Mouse (Mus musculus) c-Kit-positive CD71-positive TER-119-negative erythroid progenitor cells, embryonic 14.5 days (primary cell): ENCODE data around the gene Snx15.

ENCODE experiments used
- DNase-seq: peaks from one replicate; pipeline ENCODE4 v3.0.0-alpha.2; 2013; ENCODE audit warnings: low read depth

Gene Snx15

GRCm38 (mm10) chr19:6121761-6122160, 6.3 kb downstream of the Snx15 start:
- no peak for DNase-seq

GRCm38 (mm10) chr19:6118677-6119185, 9.4 kb downstream of the Snx15 start:
- DNase-seq, result no peak

- peak; percentile 92 for DNase-seq
Observed at GRCm38 (mm10) chr19:6117986-6118676, 10.0 kb downstream of the Snx15 start, which contains the start of gene Sac3d1. Gene Sac3d1, minus strand, starts transcription at chr19:6118650.

- no peak for DNase-seq
Observed at GRCm38 (mm10) chr19:6117346-6117985, 10.6 kb downstream of the Snx15 start.

- DNase-seq, result no peak
Observed at GRCm38 (mm10) chr19:6116113-6116850, 11.8 kb downstream of the Snx15 start.

GRCm38 (mm10) chr19:6113116-6113515, 15.0 kb downstream of the Snx15 start:
- no peak for DNase-seq

GRCm38 (mm10) chr19:6105586-6105985, 22.5 kb downstream of the Snx15 start, which contains the start of gene Naaladl1:
Gene Naaladl1, plus strand, starts transcription at chr19:6105782.
- DNase-seq, result no peak

GRCm38 (mm10) chr19:6104476-6104875, 23.6 kb downstream of the Snx15 start:
- DNase-seq, result no peak

GRCm38 (mm10) chr19:6102169-6102853, 25.8 kb downstream of the Snx15 start:
- no peak for DNase-seq

GRCm38 (mm10) chr19:6101186-6101585, 26.9 kb downstream of the Snx15 start:
- no peak for DNase-seq

GRCm38 (mm10) chr19:6097847-6098246, 30.3 kb downstream of the Snx15 start:
- DNase-seq, result no peak

GRCm38 (mm10) chr19:6094119-6094518, 34.0 kb downstream of the Snx15 start, which contains the start of gene AC131692.1:
Gene AC131692.1, plus strand, starts transcription at chr19:6094419.
- DNase-seq, result no peak

GRCm38 (mm10) chr19:6088841-6089240, 39.3 kb downstream of the Snx15 start:
- no peak for DNase-seq

GRCm38 (mm10) chr19:6085417-6085879, 42.7 kb downstream of the Snx15 start:
- DNase-seq, result peak; percentile 77

GRCm38 (mm10) chr19:6084478-6085248, 43.4 kb downstream of the Snx15 start, which contains the start of the genes Zfpl1 and Cdca5:
Gene Zfpl1, minus strand, starts transcription at chr19:6084956.
Gene Cdca5, plus strand, starts transcription at chr19:6084983.
- peak; percentile 99 for DNase-seq

- no peak for DNase-seq
Observed at GRCm38 (mm10) chr19:6082156-6082555, 45.9 kb downstream of the Snx15 start, which contains the start of gene Gm28374. Gene Gm28374, minus strand, starts transcription at chr19:6082256.

- no peak for DNase-seq
Observed at GRCm38 (mm10) chr19:6079983-6080480, 48.1 kb downstream of the Snx15 start, which contains the start of gene Tmem262. Gene Tmem262, plus strand, starts transcription at chr19:6080033.

- DNase-seq, result peak; percentile 90
Observed at GRCm38 (mm10) chr19:6076564-6077393, 51.3 kb downstream of the Snx15 start, which contains the start of gene Vps51. Gene Vps51, minus strand, starts transcription at chr19:6077231.

- DNase-seq, result no peak
Observed at GRCm38 (mm10) chr19:6073889-6074288, 54.2 kb downstream of the Snx15 start.
